Mouse (Mus musculus) thymus, adult 2 months (tissue): ENCODE measurements around the gene Mrpl43.

Experiments used
- CTCF ChIP-seq: fragments of 200-500 bp; IDR thresholded peaks from 2 replicates; pipeline ENCODE4 v1.5.1; 2012; ENCODE audit warnings: mild to moderate bottlenecking, control low read depth, low read length, moderate library complexity, borderline replicate concordance; ENCODE audit not compliant: control insufficient read depth, poor library complexity, insufficient read depth; ENCODE audit errors: extremely low read depth
- POLR2A ChIP-seq: fragments of 200-500 bp; IDR thresholded peaks from 2 replicates; pipeline ENCODE4 v1.6.1; 2012; ENCODE audit warnings: mild to moderate bottlenecking, low read length, control low read depth, moderate library complexity; ENCODE audit not compliant: control insufficient read depth, poor library complexity, insufficient read depth; ENCODE audit errors: extremely low read depth

- TF ChIP-seq CTCF (no peak), POLR2A (no peak)
Observed at GRCm38 (mm10) chr19:45025937-45026568, 19.8 kb upstream of the Mrpl43 start.
